Comparison of ENCODE assay signal across 18 mouse cellular contexts in the genomic region with DNA sequence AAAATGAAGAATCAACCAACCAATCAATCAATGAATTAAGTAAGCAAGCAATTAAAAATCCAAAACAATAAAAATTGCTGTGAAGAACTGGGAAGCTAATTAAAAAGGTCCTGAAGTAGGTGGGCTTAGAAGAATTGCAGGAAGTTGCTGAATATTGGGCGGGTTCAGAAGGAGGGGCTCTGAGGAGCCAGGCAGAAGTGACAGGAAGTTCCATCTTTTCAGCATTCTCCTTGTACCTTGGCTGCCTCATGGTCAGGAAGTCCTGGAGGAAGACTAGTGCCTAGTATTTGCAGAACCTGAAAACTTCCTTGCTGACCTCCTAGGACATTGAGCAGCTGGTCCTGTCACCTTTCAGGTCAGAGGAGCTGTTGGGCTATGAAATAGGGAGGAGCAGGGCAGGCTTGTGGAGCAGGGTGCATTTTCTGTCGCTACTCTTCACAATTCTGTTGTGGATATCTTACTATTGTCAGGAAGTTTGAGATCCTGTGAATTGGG. TPM values are rescaled to one million over a fixed set of nuclear protein-coding genes. Genes with fewer than 3 reads are reported as not detected.
"Had no signal": no experiment of that assay in that cellular context is flagged by ENCODE, and none has a peak within 500 bp of the region (broad histone marks: within the 10 kb centered on the region; RNA-seq: fewer than 3 reads in every experiment).

No protein-coding gene starts in this region.

RNA-seq across cellular contexts. Expression of a gene that starts 3.8 kb away (rescaled TPM):
- polyA plus RNA-seq: gonadal fat pad, adult 2 months; heart, embryonic 12.5 days; heart, embryonic 14.5 days; heart, embryonic 16.5 days; hindbrain, embryonic 10.5 days; hindbrain, embryonic 12.5 days; hindbrain, embryonic 14.5 days; hindbrain, embryonic 16.5 days; intestine, embryonic 15.5 days; intestine, postnatal 0 days; kidney, embryonic 14.5 days; kidney, embryonic 16.5 days; limb, embryonic 10.5 days; limb, embryonic 12.5 days; limb, embryonic 14.5 days; liver, embryonic 11.5 days; liver, embryonic 13.5 days; liver, embryonic 15.5 days had no signal
